Mouse (Mus musculus) ES-E14 (cell line): Measurements from ENCODE around the gene Lpar3. TPM values are rescaled to one million over a fixed set of nuclear protein-coding genes. Genes with fewer than 3 reads are reported as not detected.

ENCODE experiments used
- DNase-seq: peaks from one replicate; pipeline ENCODE4 v3.0.0-alpha.2; 2013; ENCODE audit warnings: low read depth, low spot score
- H3K27ac ChIP-seq: 2 replicates; pipeline ENCODE4 v1.5.1; 2012; ENCODE audit warnings: low read depth, mild to moderate bottlenecking, low read length, moderate library complexity, mixed read lengths; ENCODE audit not compliant: poor library complexity, insufficient read depth, severe bottlenecking
- H3K36me3 ChIP-seq: 2 replicates; pipeline ENCODE4 v1.6.1; 2012; ENCODE audit warnings: mild to moderate bottlenecking, low read length, moderate library complexity, mixed read lengths; ENCODE audit not compliant: control insufficient read depth, poor library complexity, insufficient read depth, severe bottlenecking
- H3K4me1 ChIP-seq, 2 experiments: fragments of 150-350 bp in 1 of 2; sonication (generic) in 1 of 2; 2 replicates each; pipeline ENCODE4 v1.6.1; 2012; ENCODE audit warnings: low read length in 2 of 2, mild to moderate bottlenecking in 1 of 2, mixed read lengths in 1 of 2; ENCODE audit not compliant: control insufficient read depth in 2 of 2, insufficient read depth in 2 of 2, poor library complexity in 1 of 2
- H3K4me3 ChIP-seq, 2 experiments: fragments of 150-350 bp in 1 of 2; sonication (generic) in 1 of 2; 2 replicates each; pipeline ENCODE4 v1.5.1; 2012; ENCODE audit warnings: low read length in 2 of 2, low read depth in 1 of 2, mild to moderate bottlenecking in 1 of 2, mixed read lengths in 1 of 2; ENCODE audit not compliant: insufficient read depth in 1 of 2, poor library complexity in 1 of 2, severe bottlenecking in 1 of 2
- H3K9ac ChIP-seq: 2 replicates; pipeline ENCODE4 v1.6.1; 2012; ENCODE audit warnings: low read depth, mild to moderate bottlenecking, low read length, mixed read lengths; ENCODE audit not compliant: poor library complexity, insufficient read depth, severe bottlenecking
- H3K9me3 ChIP-seq: fragments of 150-350 bp; sonication (generic); 2 replicates; pipeline ENCODE4 v1.6.1; 2012; ENCODE audit warnings: low read depth, mild to moderate bottlenecking, low read length; ENCODE audit not compliant: control insufficient read depth, insufficient read depth
- CHD2 ChIP-seq: IDR thresholded peaks from 2 replicates; pipeline ENCODE4 v1.6.1; 2014; ENCODE audit warnings: mild to moderate bottlenecking, low read depth, low read length, inconsistent platforms
- HCFC1 ChIP-seq: IDR thresholded peaks from 2 replicates; pipeline ENCODE4 v1.6.1; 2012; ENCODE audit warnings: low read length, inconsistent platforms, borderline replicate concordance; ENCODE audit not compliant: insufficient read depth
- MAFK ChIP-seq: IDR thresholded peaks from 2 replicates; pipeline ENCODE4 v1.6.1; 2014; ENCODE audit warnings: mild to moderate bottlenecking, low read depth, low read length, inconsistent platforms; ENCODE audit not compliant: insufficient read depth
- ZC3H11A ChIP-seq: IDR thresholded peaks from 2 replicates; pipeline ENCODE4 v1.6.1; 2012; ENCODE audit warnings: low read depth, mild to moderate bottlenecking, inconsistent platforms, low read length, borderline replicate concordance
- ZNF384 ChIP-seq: IDR thresholded peaks from 2 replicates; pipeline ENCODE4 v1.6.1; 2012; ENCODE audit warnings: low read depth, low read length, inconsistent platforms
- in situ Hi-C, 2 experiments: fragments of 600-800 bp; cut with MboI; formaldehyde crosslinking; loops; one replicate each; pipeline ENCODE4 v1.15.1; 2025; ENCODE audit warnings: low sequenced_read_pairs in 2 of 2, inconsistent platforms in 1 of 2; ENCODE audit not compliant: unreplicated experiment in 2 of 2
- total RNA-seq: library from RNA; depleted of rRNA; stranded (reverse); fragments of 300-350 nt; gene quantifications from 2 replicates; pipeline ENCODE4 v1.2.3, GENCODE M21; 2012

Gene Lpar3
- total RNA-seq, 1 experiment, result 0.89 TPM

DNA sequence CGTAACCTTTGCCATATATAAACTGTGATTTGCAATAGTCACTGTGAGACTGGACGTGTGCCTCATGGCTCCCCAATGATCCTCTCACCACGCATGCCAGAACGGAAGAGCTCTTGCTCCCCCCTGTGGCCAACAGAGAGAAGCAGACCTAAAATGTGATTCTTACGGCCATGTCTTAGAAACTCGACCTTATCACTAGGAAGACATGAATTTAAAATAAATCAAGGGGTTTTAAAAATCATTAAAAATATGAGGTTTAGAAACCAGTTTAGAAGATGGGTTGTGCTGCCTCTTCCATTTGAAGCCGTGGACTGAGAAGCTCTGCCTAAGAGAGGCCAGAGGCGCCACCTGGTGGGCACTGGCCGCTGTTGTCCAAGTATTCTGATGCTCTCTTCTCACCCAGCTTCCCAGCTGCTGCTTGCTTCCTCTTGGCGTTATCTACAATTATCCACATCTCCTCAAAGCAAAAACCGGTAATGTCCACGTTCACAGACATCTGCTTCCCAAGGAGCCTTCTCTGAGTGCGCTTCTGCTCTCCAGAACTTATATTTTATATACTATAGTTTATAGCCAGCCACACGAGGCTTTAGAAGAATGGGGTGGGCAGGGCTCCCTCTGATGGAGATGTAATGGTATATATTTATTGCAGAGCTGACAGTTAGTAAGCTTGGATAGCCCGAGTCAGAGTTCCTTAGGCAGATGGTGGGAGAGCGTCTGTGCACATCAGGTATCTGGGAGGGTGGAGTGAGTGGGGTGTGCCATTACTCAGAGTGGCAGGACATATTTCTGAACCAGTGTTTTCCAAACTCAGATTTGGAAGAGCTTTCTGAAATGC is 42.8 kb upstream of the Lpar3 start:
- TF ChIP-seq ZC3H11A, result peak; percentile 74
- no peak for TF ChIP-seq CHD2
- no peak overlapping the region for H3K9ac ChIP-seq
- H3K4me1 ChIP-seq, result peaks cover 0 to 3% of the 10 kb centered on the region in 2 experiments; a peak in 1 of 4 replicates
- H3K9me3 ChIP-seq, result no peaks in the 10 kb centered on the region
- H3K27ac ChIP-seq, result no peak overlapping the region
- H3K36me3 ChIP-seq, result no peaks in the 10 kb centered on the region
- peak overlapping the region in 1 of 2 experiments; percentile 49; a peak in 2 of 4 replicates for H3K4me3 ChIP-seq
- DNase-seq, result peak; percentile 72
- in situ Hi-C loops, result loop anchor here (5.0 to 25.0 kb wide), 4 partner anchors 121 to 766 kb away; no protein-coding TSS in a partner anchor

DNA sequence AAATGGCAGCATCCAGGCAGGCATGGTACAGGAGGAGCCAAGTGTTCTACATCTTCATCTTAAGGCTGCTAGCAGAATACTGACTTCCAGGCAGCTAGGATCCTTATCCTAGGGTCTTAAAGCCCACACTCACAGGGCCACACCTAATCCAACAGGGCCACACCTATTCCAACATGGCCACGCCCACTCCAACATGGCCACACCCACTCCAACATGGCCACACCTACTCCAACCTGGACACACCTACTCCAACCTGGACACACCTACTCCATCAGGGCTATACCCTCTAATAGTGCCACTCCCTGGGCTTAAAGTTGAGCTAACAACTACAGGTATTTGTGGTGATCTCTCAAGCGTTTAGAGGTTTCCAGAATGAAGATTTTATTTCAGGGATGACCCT is 40.4 kb upstream of the Lpar3 start:
- DNase-seq, result peak; percentile 43
- Histone ChIP-seq H3K4me3 (no peak overlapping the region), H3K27ac (no peak overlapping the region), H3K9me3 (no peaks in the 10 kb centered on the region), H3K4me1 (peaks cover 0 to 3% of the 10 kb centered on the region in 2 experiments; a peak in 1 of 4 replicates), H3K9ac (no peak overlapping the region), H3K36me3 (no peaks in the 10 kb centered on the region)
- in situ Hi-C loops, result loop anchor here in 1 of 2 experiments (25.0 kb wide), 1 partner anchor 768 kb away; no protein-coding TSS in a partner anchor
- TF ChIP-seq ZC3H11A (no peak), ZNF384 (no peak), HCFC1 (no peak), MAFK (no peak), CHD2 (no peak)

DNA sequence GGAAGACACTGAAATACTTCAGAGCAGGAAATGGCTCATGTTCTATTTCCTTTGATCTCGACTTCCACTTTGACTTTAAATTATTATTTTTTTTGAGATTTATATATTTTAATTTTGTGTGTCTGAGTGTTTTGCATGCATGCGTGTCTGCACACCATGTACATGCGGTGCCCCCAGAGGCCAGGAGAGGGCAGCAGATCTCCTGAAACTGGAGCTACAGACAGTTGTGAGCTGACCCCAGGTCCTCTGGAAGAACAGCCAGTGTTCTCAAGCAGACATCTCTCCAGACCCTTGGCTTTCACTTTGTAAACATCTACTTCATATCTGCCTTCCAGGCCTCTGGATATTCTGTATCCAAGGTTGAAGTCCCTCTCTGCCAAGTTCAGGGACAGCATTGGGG is 39.8 kb upstream of the Lpar3 start:
- DNase-seq, result peak; percentile 39
- Histone ChIP-seq H3K27ac (no peak overlapping the region), H3K9ac (no peak overlapping the region), H3K4me1 (peaks cover 0 to 3% of the 10 kb centered on the region in 2 experiments; a peak in 1 of 4 replicates), H3K9me3 (no peaks in the 10 kb centered on the region), H3K4me3 (no peak overlapping the region), H3K36me3 (no peaks in the 10 kb centered on the region)
- in situ Hi-C loops, result loop anchor here in 1 of 2 experiments (25.0 kb wide), 1 partner anchor 769 kb away; no protein-coding TSS in a partner anchor
- TF ChIP-seq ZC3H11A, result no peak
- TF ChIP-seq ZNF384, result no peak
- no peak for TF ChIP-seq CHD2
- TF ChIP-seq MAFK, result no peak
- no peak for TF ChIP-seq HCFC1

- Histone ChIP-seq H3K9ac (no peak overlapping the region), H3K4me1 (peaks cover 0 to 2% of the 10 kb centered on the region in 2 experiments; a peak in 1 of 4 replicates), H3K9me3 (no peaks in the 10 kb centered on the region), H3K36me3 (no peaks in the 10 kb centered on the region), H3K27ac (no peak overlapping the region), H3K4me3 (no peak overlapping the region)
- DNase-seq, result peak; percentile 69
- in situ Hi-C loops, result loop anchor here in 1 of 2 experiments (25.0 kb wide), 1 partner anchor 773 kb away; no protein-coding TSS in a partner anchor
- no peak for TF ChIP-seq ZNF384
- TF ChIP-seq ZC3H11A, result peak; percentile 45; the same call in 1 of the 2 replicates
Observed at GRCm38 (mm10) chr3:146184992-146185657, 35.6 kb upstream of the Lpar3 start.
